Mouse (Mus musculus): ENCODE results near the gene Aldh3b3. TPM values are rescaled to one million over a fixed set of nuclear protein-coding genes. Genes with fewer than 3 reads are reported as not detected.
"Not testable (repeated sequence)": the region's sequence is repeated elsewhere in the genome, so short reads cannot be mapped to it uniquely, and the experiment has no call there.

The Aldh3b3 gene
- polyA plus RNA-seq, 2 experiments from 2014 or later: not detected

GRCm38 (mm10) chr19:3935896-3936850 lies 22.3 kb upstream of the Aldh3b3 start:
- peak; percentile 45 for ATAC-seq

GRCm38 (mm10) chr19:3942315-3942714 lies 16.1 kb upstream of the Aldh3b3 start:
- ATAC-seq: no peak

GRCm38 (mm10) chr19:3942986-3943735 lies 15.3 kb upstream of the Aldh3b3 start:
- ATAC-seq: peak; percentile 80

- ATAC-seq: no peak
These were observed 12.4 kb upstream of the Aldh3b3 start for GRCm38 (mm10) chr19:3945872-3946564.

- ATAC-seq: peak; percentile 57
These were observed 11.7 kb upstream of the Aldh3b3 start for GRCm38 (mm10) chr19:3946715-3947114.

- ATAC-seq: no peak
These were observed 10.6 kb upstream of the Aldh3b3 start for GRCm38 (mm10) chr19:3947813-3948212.

GRCm38 (mm10) chr19:3948546-3948945 lies 9.9 kb upstream of the Aldh3b3 start:
- ATAC-seq: no peak

- ATAC-seq: no peak
These were observed 8.1 kb upstream of the Aldh3b3 start for GRCm38 (mm10) chr19:3950331-3950730.

GRCm38 (mm10) chr19:3951461-3951860 lies 7.0 kb upstream of the Aldh3b3 start:
- ATAC-seq: no peak

- no peak for ATAC-seq
These were observed 6.3 kb upstream of the Aldh3b3 start for GRCm38 (mm10) chr19:3952099-3952498.

GRCm38 (mm10) chr19:3955033-3955432 lies 3.4 kb upstream of the Aldh3b3 start:
- ATAC-seq: no peak

- no peak for ATAC-seq
These were observed 2.6 kb upstream of the Aldh3b3 start for GRCm38 (mm10) chr19:3955804-3956203.

GRCm38 (mm10) chr19:3957296-3958036 lies 979 bp upstream of the Aldh3b3 start:
- ATAC-seq: not testable (repeated sequence)

GRCm38 (mm10) chr19:3959030-3959429 lies 585 bp downstream of the Aldh3b3 start:
- ATAC-seq: no peak

GRCm38 (mm10) chr19:3960211-3960610 lies 1.8 kb downstream of the Aldh3b3 start:
- no peak for ATAC-seq

- not testable (repeated sequence) for ATAC-seq
These were observed 3.4 kb downstream of the Aldh3b3 start for GRCm38 (mm10) chr19:3961805-3962204.

GRCm38 (mm10) chr19:3962469-3962868 lies 4.0 kb downstream of the Aldh3b3 start:
- ATAC-seq: no peak

GRCm38 (mm10) chr19:3964030-3964429 lies 5.6 kb downstream of the Aldh3b3 start:
- ATAC-seq: no peak

- ATAC-seq: no peak
These were observed 8.1 kb downstream of the Aldh3b3 start for GRCm38 (mm10) chr19:3966330-3967075.

GRCm38 (mm10) chr19:3967258-3967657 lies 8.8 kb downstream of the Aldh3b3 start:
- ATAC-seq: no peak

- ATAC-seq: no peak
These were observed 13.8 kb downstream of the Aldh3b3 start, which contains the start of gene Aldh3b2 for GRCm38 (mm10) chr19:3972229-3972628. Gene Aldh3b2 (plus strand): TSS chr19:3972328.
